Mouse (Mus musculus): ENCODE measurements around the gene Ap1g2. TPM values are rescaled to one million over a fixed set of nuclear protein-coding genes. Genes with fewer than 3 reads are reported as not detected.

The Ap1g2 gene
- polyA plus RNA-seq, 1 experiment from 2014 or later, result 6.9 TPM

- Histone ChIP-seq H3K4me3 (ENCODE audit: low read length) (peak within 1 kb of the TSS; percentile 44), H3K4me2 (ENCODE audit: low read length) (peak within 1 kb of the TSS; percentile 65), H3K4me1 (ENCODE audit: control insufficient read depth, insufficient read depth, low read depth, low read length) (peaks cover 35% of the 10 kb centered on the region), H3K27ac (ENCODE audit: low read depth, low read length) (peak within 1 kb of the TSS; percentile 79), H3K9me3 (ENCODE audit: control insufficient read depth, low read length) (no peaks in the 10 kb centered on the region), H3K9ac (ENCODE audit: low read depth, low read length) (peak within 1 kb of the TSS; percentile 64), H3K27me3 (replicated peaks; ENCODE audit: control insufficient read depth, insufficient read depth, low read length) (no peaks in the 10 kb centered on the region), H3K36me3 (ENCODE audit: control insufficient read depth, insufficient read depth, low read length) (no peaks in the 10 kb centered on the region)
- WGBS, result 2% methylated on average over 30 of the region's 30 CpGs
- ATAC-seq, result peak; percentile 43
These were observed 11.6 kb downstream of the Ap1g2 start, which contains the start of gene Thtpa for GRCm38 (mm10) chr14:55094704-55095231. Gene Thtpa, plus strand, starts transcription at chr14:55094784.

- Histone ChIP-seq H3K27me3 (replicated peaks; ENCODE audit: control insufficient read depth, insufficient read depth, low read length) (no peaks in the 10 kb centered on the region), H3K27ac (ENCODE audit: low read depth, low read length) (no peak overlapping the region), H3K9me3 (ENCODE audit: control insufficient read depth, low read length) (no peaks in the 10 kb centered on the region), H3K4me3 (ENCODE audit: low read length) (no peak overlapping the region), H3K4me2 (ENCODE audit: low read length) (no peak overlapping the region; the same call in 1 of the 2 replicates), H3K4me1 (ENCODE audit: control insufficient read depth, insufficient read depth, low read depth, low read length) (peaks cover 44% of the 10 kb centered on the region), H3K9ac (ENCODE audit: low read depth, low read length) (no peak overlapping the region), H3K36me3 (ENCODE audit: control insufficient read depth, insufficient read depth, low read length) (no peaks in the 10 kb centered on the region)
- no peak for ATAC-seq
- 41% methylated on average over 6 of the region's 6 CpGs for WGBS
These were observed 12.5 kb downstream of the Ap1g2 start for GRCm38 (mm10) chr14:55093927-55094326.

DNA sequence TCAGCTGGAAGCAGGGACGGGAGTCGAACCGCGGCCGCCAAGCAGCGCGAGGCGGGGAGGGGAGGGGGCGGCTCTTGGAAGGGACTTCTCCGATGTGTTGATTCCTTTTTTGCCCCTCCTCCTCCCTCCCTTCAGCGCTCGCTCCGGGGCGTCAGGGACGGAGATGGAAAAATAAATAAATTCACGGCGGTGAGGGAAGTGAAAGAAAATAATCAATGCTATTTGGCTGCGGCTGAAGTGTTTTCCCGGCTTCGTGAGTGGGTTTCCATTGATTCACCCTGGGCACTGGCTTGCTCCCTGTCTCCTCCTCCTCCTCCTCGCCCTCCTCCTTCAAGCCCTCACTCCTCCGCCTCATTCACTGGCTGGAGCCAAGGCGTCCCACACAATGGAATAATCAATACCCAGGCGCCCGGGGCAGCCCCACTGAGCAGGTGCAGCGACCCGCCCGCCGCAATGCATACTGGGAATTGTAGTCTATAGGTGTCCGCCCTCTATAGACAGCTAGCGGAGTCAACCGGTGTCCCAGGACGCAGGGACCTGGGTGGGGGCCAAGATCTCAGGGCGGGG lies 14.3 kb downstream of the Ap1g2 start, which contains the start of gene Zfhx2:
Gene Zfhx2, minus strand, starts transcription at position 314 of the 567 bp plus-strand sequence.
- H3K36me3 ChIP-seq (ENCODE audit: control insufficient read depth, insufficient read depth, low read length), result no peaks in the 10 kb centered on the region
- H3K9ac ChIP-seq (ENCODE audit: low read depth, low read length), result peak within 1 kb of the TSS; percentile 91
- WGBS, result under 1% methylated on average over 34 of the region's 34 CpGs
- ATAC-seq, result peak; percentile 93
- H3K9me3 ChIP-seq (ENCODE audit: control insufficient read depth, low read length), result no peaks in the 10 kb centered on the region
- peak within 1 kb of the TSS; percentile 72 for H3K4me3 ChIP-seq (ENCODE audit: low read length)
- H3K4me1 ChIP-seq (ENCODE audit: control insufficient read depth, insufficient read depth, low read depth, low read length), result peaks cover 51% of the 10 kb centered on the region
- H3K27me3 ChIP-seq (replicated peaks; ENCODE audit: control insufficient read depth, insufficient read depth, low read length), result no peaks in the 10 kb centered on the region
- H3K27ac ChIP-seq (ENCODE audit: low read depth, low read length), result peak within 1 kb of the TSS; percentile 95
- peak within 1 kb of the TSS; percentile 72 for H3K4me2 ChIP-seq (ENCODE audit: low read length)

DNA sequence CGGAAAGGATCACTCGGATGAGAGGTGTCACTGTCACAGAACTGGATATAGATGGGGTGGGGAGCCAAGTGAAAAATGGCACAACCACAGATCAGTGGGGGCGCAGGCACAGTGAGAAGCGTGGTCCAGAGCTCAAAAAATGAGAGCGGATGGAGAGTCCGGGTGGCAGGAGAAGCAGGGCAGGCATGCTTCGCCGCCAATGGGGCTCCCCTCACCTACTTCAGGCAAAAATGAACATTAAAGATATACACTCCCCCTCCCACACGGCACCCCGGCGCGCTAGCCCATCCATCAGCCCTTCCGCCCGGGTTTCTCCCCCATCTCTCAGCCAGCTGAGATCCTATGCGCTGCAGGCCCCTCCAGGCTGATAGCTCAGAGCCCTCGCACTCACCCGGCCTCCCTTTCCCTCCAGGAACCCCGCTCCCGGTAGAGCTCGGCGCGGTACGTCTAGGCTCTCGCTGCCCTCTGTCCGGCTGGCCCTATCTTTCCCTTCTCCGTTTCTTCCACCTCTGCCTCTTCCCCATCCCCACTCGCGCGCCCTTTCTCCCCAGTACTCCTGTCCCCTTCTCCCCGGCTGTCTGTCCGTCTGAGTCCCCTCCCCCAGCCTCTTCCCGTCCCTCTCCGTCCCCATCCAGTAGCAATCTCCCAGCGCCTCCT lies 15.1 kb downstream of the Ap1g2 start:
- peak overlapping the region; percentile 95 for H3K27ac ChIP-seq (ENCODE audit: low read depth, low read length)
- peak overlapping the region; percentile 91 for H3K9ac ChIP-seq (ENCODE audit: low read depth, low read length)
- no peaks in the 10 kb centered on the region for H3K36me3 ChIP-seq (ENCODE audit: control insufficient read depth, insufficient read depth, low read length)
- ATAC-seq, result peak; percentile 15
- H3K27me3 ChIP-seq (replicated peaks; ENCODE audit: control insufficient read depth, insufficient read depth, low read length), result no peaks in the 10 kb centered on the region
- H3K4me2 ChIP-seq (ENCODE audit: low read length), result peak overlapping the region; percentile 72
- no peaks in the 10 kb centered on the region for H3K9me3 ChIP-seq (ENCODE audit: control insufficient read depth, low read length)
- H3K4me1 ChIP-seq (ENCODE audit: control insufficient read depth, insufficient read depth, low read depth, low read length), result peaks cover 43% of the 10 kb centered on the region
- H3K4me3 ChIP-seq (ENCODE audit: low read length), result peak overlapping the region; percentile 72
- WGBS, result 3% methylated on average over 34 of the region's 34 CpGs

DNA sequence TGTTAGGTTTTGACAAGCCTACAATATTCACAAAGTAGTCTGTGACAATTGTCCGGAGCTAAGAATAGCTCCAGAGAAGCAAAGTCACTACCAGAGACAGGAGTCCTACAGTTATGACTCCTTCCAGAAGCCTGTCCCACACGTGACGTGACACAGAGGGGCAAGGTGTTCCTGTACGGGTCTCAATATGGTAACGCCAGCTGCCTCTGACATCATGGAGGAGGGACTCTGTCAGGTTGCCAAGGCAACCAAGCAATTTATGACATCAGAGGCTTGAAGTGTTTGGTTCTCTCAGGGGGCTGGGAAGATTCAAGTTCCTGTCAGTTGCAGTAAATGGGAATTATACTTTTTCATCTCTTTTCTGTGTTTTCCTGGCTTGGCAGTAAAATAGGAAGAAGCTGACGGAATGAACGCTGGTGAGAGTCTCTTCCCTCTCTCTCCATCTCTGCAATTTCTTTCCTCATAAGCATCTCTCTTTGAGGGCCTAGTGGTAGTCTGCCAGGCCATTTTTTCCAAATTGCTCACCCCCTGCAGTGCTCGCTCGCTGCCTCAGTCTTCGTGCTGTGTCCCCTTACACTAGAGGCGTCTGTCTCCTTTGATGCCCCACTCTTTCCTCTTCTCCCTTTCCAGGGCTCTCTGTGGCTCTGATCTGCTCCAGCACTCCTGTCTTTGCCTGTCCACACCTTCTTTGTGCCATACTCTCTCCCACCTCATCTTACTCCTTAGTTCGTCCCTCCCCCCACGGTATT lies 17.0 kb downstream of the Ap1g2 start:
- WGBS, result 46% methylated on average over 13 of the region's 13 CpGs
- Histone ChIP-seq H3K9ac (ENCODE audit: low read depth, low read length) (peak overlapping the region; percentile 91), H3K4me1 (ENCODE audit: control insufficient read depth, insufficient read depth, low read depth, low read length) (peaks cover 35% of the 10 kb centered on the region), H3K36me3 (ENCODE audit: control insufficient read depth, insufficient read depth, low read length) (no peaks in the 10 kb centered on the region), H3K4me2 (ENCODE audit: low read length) (peak overlapping the region; percentile 72), H3K9me3 (ENCODE audit: control insufficient read depth, low read length) (no peaks in the 10 kb centered on the region), H3K4me3 (ENCODE audit: low read length) (peak overlapping the region; percentile 72), H3K27ac (ENCODE audit: low read depth, low read length) (no peak overlapping the region), H3K27me3 (replicated peaks; ENCODE audit: control insufficient read depth, insufficient read depth, low read length) (no peaks in the 10 kb centered on the region)
- ATAC-seq, result no peak

- no peak overlapping the region for H3K4me3 ChIP-seq (ENCODE audit: low read length)
- H3K36me3 ChIP-seq (ENCODE audit: control insufficient read depth, insufficient read depth, low read length), result no peaks in the 10 kb centered on the region
- H3K27me3 ChIP-seq (replicated peaks; ENCODE audit: control insufficient read depth, insufficient read depth, low read length), result no peaks in the 10 kb centered on the region
- no peak overlapping the region for H3K9ac ChIP-seq (ENCODE audit: low read depth, low read length)
- no peak overlapping the region for H3K4me2 ChIP-seq (ENCODE audit: low read length)
- WGBS, result 77% methylated on average over 6 of the region's 6 CpGs
- ATAC-seq, result no peak
- no peaks in the 10 kb centered on the region for H3K9me3 ChIP-seq (ENCODE audit: control insufficient read depth, low read length)
- no peak overlapping the region for H3K27ac ChIP-seq (ENCODE audit: low read depth, low read length)
- H3K4me1 ChIP-seq (ENCODE audit: control insufficient read depth, insufficient read depth, low read depth, low read length), result peaks cover 35% of the 10 kb centered on the region
These were observed 20.3 kb downstream of the Ap1g2 start for GRCm38 (mm10) chr14:55086009-55086514.

- H3K27me3 ChIP-seq (replicated peaks; ENCODE audit: control insufficient read depth, insufficient read depth, low read length), result no peaks in the 10 kb centered on the region
- peaks cover 29% of the 10 kb centered on the region for H3K4me1 ChIP-seq (ENCODE audit: control insufficient read depth, insufficient read depth, low read depth, low read length)
- H3K36me3 ChIP-seq (ENCODE audit: control insufficient read depth, insufficient read depth, low read length), result no peaks in the 10 kb centered on the region
- 24% methylated on average over 9 of the region's 9 CpGs for WGBS
- H3K27ac ChIP-seq (ENCODE audit: low read depth, low read length), result 0 out of 2 replicates have a peak overlapping the region, but pooled peaks have one; percentile 1
- no peaks in the 10 kb centered on the region for H3K9me3 ChIP-seq (ENCODE audit: control insufficient read depth, low read length)
- H3K4me3 ChIP-seq (ENCODE audit: low read length), result no peak overlapping the region
- no peak overlapping the region for H3K4me2 ChIP-seq (ENCODE audit: low read length)
- H3K9ac ChIP-seq (ENCODE audit: low read depth, low read length), result no peak overlapping the region
- ATAC-seq, result peak; percentile 34
These were observed 20.9 kb downstream of the Ap1g2 start for GRCm38 (mm10) chr14:55085324-55086008.

DNA sequence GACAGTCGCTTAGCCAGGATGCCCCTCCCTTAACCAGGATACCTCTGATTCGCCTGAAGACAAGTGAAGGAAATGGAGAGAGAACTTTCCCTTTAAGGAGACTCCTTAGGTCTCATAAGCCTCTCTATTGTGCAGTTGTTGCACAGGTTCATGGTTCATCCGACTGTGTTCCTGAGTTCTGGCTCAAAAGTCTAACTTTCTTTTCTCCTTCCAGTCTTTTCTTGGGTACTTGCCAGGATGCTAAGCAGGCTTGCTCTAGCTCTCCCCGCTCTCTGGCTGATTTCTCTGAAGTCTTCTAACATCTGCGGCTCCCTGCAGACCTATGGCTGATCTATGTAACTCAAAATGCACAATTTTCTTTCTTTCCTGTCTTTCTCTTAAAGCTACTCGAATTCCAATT lies 22.9 kb downstream of the Ap1g2 start:
- Histone ChIP-seq H3K4me3 (ENCODE audit: low read length) (no peak overlapping the region), H3K4me2 (ENCODE audit: low read length) (no peak overlapping the region), H3K27me3 (replicated peaks; ENCODE audit: control insufficient read depth, insufficient read depth, low read length) (no peaks in the 10 kb centered on the region), H3K9me3 (ENCODE audit: control insufficient read depth, low read length) (no peaks in the 10 kb centered on the region), H3K27ac (ENCODE audit: low read depth, low read length) (no peak overlapping the region), H3K9ac (ENCODE audit: low read depth, low read length) (no peak overlapping the region), H3K4me1 (ENCODE audit: control insufficient read depth, insufficient read depth, low read depth, low read length) (peaks cover 24% of the 10 kb centered on the region), H3K36me3 (ENCODE audit: control insufficient read depth, insufficient read depth, low read length) (no peaks in the 10 kb centered on the region)
- WGBS, result 62% methylated on average over 6 of the region's 6 CpGs
- no peak for ATAC-seq

Data from hindbrain, embryonic 16.5 days (tissue).